ENCODE assay signal across 22 mouse cellular contexts in the genomic region with DNA sequence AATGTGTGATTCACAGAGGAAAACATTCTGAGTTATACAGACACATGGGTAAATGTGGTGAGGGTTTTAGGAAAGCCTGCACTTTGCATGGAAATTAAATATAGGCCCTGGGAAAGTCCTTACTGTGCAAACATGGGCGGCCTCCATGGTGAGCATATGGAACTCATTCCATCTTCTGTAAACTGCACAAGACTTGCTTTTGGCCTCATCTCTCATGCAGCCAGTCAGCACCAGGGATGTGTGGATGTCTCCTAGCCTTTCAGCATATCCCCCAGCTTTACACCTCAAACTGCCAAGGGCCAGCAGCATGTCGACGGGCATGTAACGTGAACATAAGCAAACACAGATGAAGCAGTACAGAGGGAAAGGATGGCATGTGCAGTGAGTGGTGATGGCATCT.
DNase-seq lines count a peak whose midpoint lies in the region; ATAC-seq and TF ChIP-seq lines count a peak whose summit lies in the region.
"Had no signal": no experiment of that assay in that cellular context is flagged by ENCODE, and none has a peak within 500 bp of the region (broad histone marks: within the 10 kb centered on the region; RNA-seq: fewer than 3 reads in every experiment).

No protein-coding gene starts in this region.

- TF ChIP-seq CTCF in heart, adult 2 months (IDR thresholded peaks at IDR 0.05) = no peak

- H3K4me1 ChIP-seq in hindbrain, embryonic 10.5 days (replicated peaks) = no peaks in the 10 kb centered on the region
- H3K4me1 ChIP-seq in hindbrain, embryonic 16.5 days (ENCODE audit: control insufficient read depth, insufficient read depth, low read depth, low read length) = no peaks in the 10 kb centered on the region
- H3K4me1 ChIP-seq in embryonic facial prominence, embryonic 13.5 days = no peaks in the 10 kb centered on the region; the same call in 1 of the 2 replicates
- no peaks in the 10 kb centered on the region for H3K4me1 ChIP-seq in heart, adult 2 months (ENCODE audit: control insufficient read depth, insufficient read depth, low read length)
- H3K4me1 ChIP-seq in liver, embryonic 11.5 days (replicated peaks; ENCODE audit: control insufficient read depth, insufficient read depth, low read length) = no peaks in the 10 kb centered on the region
- H3K4me1 ChIP-seq: forebrain, embryonic 12.5 days; heart, embryonic 12.5 days; hindbrain, embryonic 15.5 days had no signal

- H3K4me2 ChIP-seq in hindbrain, embryonic 16.5 days (ENCODE audit: low read length) = no peak overlapping the region
- no peak overlapping the region; the same call in 1 of the 2 replicates for H3K4me2 ChIP-seq in embryonic facial prominence, embryonic 13.5 days
- no peak overlapping the region for H3K4me2 ChIP-seq in liver, embryonic 11.5 days
- H3K4me2 ChIP-seq: forebrain, embryonic 12.5 days; heart, embryonic 12.5 days; hindbrain, embryonic 15.5 days had no signal

- TF ChIP-seq POLR2A in heart, adult 2 months (IDR thresholded peaks at IDR 0.05; ENCODE audit: insufficient read depth, low read depth, low read length) = no peak

- 68% methylated on average over 4 of the region's 4 CpGs for WGBS in hindbrain, embryonic 10.5 days
- 91% methylated on average over 4 of the region's 4 CpGs for WGBS in hindbrain, embryonic 16.5 days
- WGBS in embryonic facial prominence, embryonic 13.5 days = 27% methylated on average over 4 of the region's 4 CpGs
- WGBS in heart, adult 2 months = 76% methylated on average over 4 of the region's 4 CpGs
- 86% methylated on average over 4 of the region's 4 CpGs for WGBS in liver, embryonic 11.5 days

- no peak overlapping the region for H3K4me3 ChIP-seq in hindbrain, embryonic 10.5 days
- no peak overlapping the region for H3K4me3 ChIP-seq in hindbrain, embryonic 16.5 days (ENCODE audit: low read length)
- no peak overlapping the region for H3K4me3 ChIP-seq in embryonic facial prominence, embryonic 13.5 days
- no peak overlapping the region for H3K4me3 ChIP-seq in heart, adult 2 months
- H3K4me3 ChIP-seq in liver, embryonic 11.5 days (ENCODE audit: low read depth, low read length) = no peak overlapping the region
- H3K4me3 ChIP-seq: forebrain, embryonic 12.5 days; heart, embryonic 12.5 days; hindbrain, embryonic 15.5 days had no signal

- H3K79me2 ChIP-seq in heart, adult 2 months (replicated peaks; ENCODE audit: control insufficient read depth, insufficient read depth, low read length) = no peaks in the 10 kb centered on the region

- H3K9me3 ChIP-seq in hindbrain, embryonic 10.5 days = no peaks in the 10 kb centered on the region
- H3K9me3 ChIP-seq in hindbrain, embryonic 16.5 days (ENCODE audit: control insufficient read depth, low read length) = no peaks in the 10 kb centered on the region
- no peaks in the 10 kb centered on the region for H3K9me3 ChIP-seq in embryonic facial prominence, embryonic 13.5 days
- H3K9me3 ChIP-seq in liver, embryonic 11.5 days (ENCODE audit: control insufficient read depth, low read length) = no peaks in the 10 kb centered on the region
- H3K9me3 ChIP-seq: forebrain, embryonic 12.5 days; G1E; heart, embryonic 12.5 days; hindbrain, embryonic 15.5 days had no signal

- DNase-seq in embryo, embryonic 10.5 days (ENCODE audit: low spot score) = peak; percentile 12
- DNase-seq in embryo, embryonic 9.5 days (ENCODE audit: extremely low spot score) = no peak
- peak; percentile 3 for DNase-seq in hindbrain, embryonic 10.5 days (ENCODE audit: low spot score)
- DNase-seq in heart, adult 2 months = no peak
- no peak for DNase-seq in liver, embryonic 11.5 days (ENCODE audit: low spot score)
- DNase-seq: adrenal gland, adult 8-10 months; adrenal gland, postnatal 36 days; B cell, adult 2 months; cerebellum, adult 11 months; cerebellum, adult 8-10 months; cerebellum, postnatal 14 days; heart, adult 18-20 months; kidney, adult 11 months; kidney, adult 9 months had no signal

- no peaks in the 10 kb centered on the region for H3K27me3 ChIP-seq in hindbrain, embryonic 10.5 days (ENCODE audit: insufficient read depth, poor library complexity, severe bottlenecking)
- no peaks in the 10 kb centered on the region for H3K27me3 ChIP-seq in hindbrain, embryonic 16.5 days (replicated peaks; ENCODE audit: control insufficient read depth, insufficient read depth, low read length)
- no peaks in the 10 kb centered on the region for H3K27me3 ChIP-seq in embryonic facial prominence, embryonic 13.5 days
- H3K27me3 ChIP-seq in heart, adult 2 months (ENCODE audit: control insufficient read depth, insufficient read depth, low read length) = no peaks in the 10 kb centered on the region
- no peaks in the 10 kb centered on the region for H3K27me3 ChIP-seq in liver, embryonic 11.5 days (replicated peaks; ENCODE audit: control insufficient read depth, insufficient read depth, low read length)
- H3K27me3 ChIP-seq: forebrain, embryonic 12.5 days; heart, embryonic 12.5 days; hindbrain, embryonic 15.5 days had no signal

- TF ChIP-seq EP300 in heart, adult 2 months (IDR thresholded peaks at IDR 0.05; ENCODE audit: insufficient read depth, low read depth, low read length) = no peak

- H3K27ac ChIP-seq in hindbrain, embryonic 10.5 days = no peak overlapping the region
- H3K27ac ChIP-seq in hindbrain, embryonic 16.5 days (ENCODE audit: low read depth, low read length) = no peak overlapping the region
- peak overlapping the region; percentile 80; the same call in 1 of the 2 replicates for H3K27ac ChIP-seq in embryonic facial prominence, embryonic 13.5 days
- no peak overlapping the region for H3K27ac ChIP-seq in heart, adult 2 months
- no peak overlapping the region for H3K27ac ChIP-seq in liver, embryonic 11.5 days (ENCODE audit: low read depth, low read length)
- H3K27ac ChIP-seq: forebrain, embryonic 12.5 days; hindbrain, embryonic 15.5 days had no signal

- no peak overlapping the region for H3K9ac ChIP-seq in hindbrain, embryonic 16.5 days (ENCODE audit: low read depth, low read length)
- no peak overlapping the region for H3K9ac ChIP-seq in embryonic facial prominence, embryonic 13.5 days
- H3K9ac ChIP-seq in heart, adult 2 months (ENCODE audit: low read depth, low read length) = no peak overlapping the region
- no peak overlapping the region for H3K9ac ChIP-seq in liver, embryonic 11.5 days (ENCODE audit: low read depth, low read length)
- H3K9ac ChIP-seq: forebrain, embryonic 12.5 days; heart, embryonic 12.5 days; hindbrain, embryonic 15.5 days had no signal

- no peaks in the 10 kb centered on the region for H3K36me3 ChIP-seq in hindbrain, embryonic 10.5 days
- H3K36me3 ChIP-seq in hindbrain, embryonic 16.5 days (ENCODE audit: control insufficient read depth, insufficient read depth, low read length) = no peaks in the 10 kb centered on the region
- no peaks in the 10 kb centered on the region for H3K36me3 ChIP-seq in embryonic facial prominence, embryonic 13.5 days
- H3K36me3 ChIP-seq in heart, adult 2 months (ENCODE audit: control insufficient read depth, insufficient read depth, low read length) = no peaks in the 10 kb centered on the region
- no peaks in the 10 kb centered on the region for H3K36me3 ChIP-seq in liver, embryonic 11.5 days (ENCODE audit: control insufficient read depth, insufficient read depth, low read length)
- H3K36me3 ChIP-seq: forebrain, embryonic 12.5 days; G1E; heart, embryonic 12.5 days; hindbrain, embryonic 15.5 days had no signal

- intact Hi-C loops in heart, adult 2 months (cut with DNase I) = no loop called here

- no peak for ATAC-seq in hindbrain, embryonic 16.5 days
- peak; percentile 75; the same call in 1 of the 2 replicates for ATAC-seq in embryonic facial prominence, embryonic 13.5 days (ENCODE audit: insufficient number of reproducible peaks, insufficient read depth, low FRiP score, low TSS enrichment, low read depth)
- ATAC-seq in liver, embryonic 11.5 days (replicated peaks; ENCODE audit: low FRiP score) = no peak
- ATAC-seq: CD4-positive, CD25-positive, alpha-beta regulatory T cell, adult 4 months; inflammation-experienced regulatory T-cells, adult 6 months had no signal

Comparison
In these comparisons a context has a peak if more than half of its experiments do, and no peak if none do; other contexts are left out.
1. DNase-seq: peak in embryo, embryonic 10.5 days (single experiment) and hindbrain, embryonic 10.5 days (single experiment); none in embryo, embryonic 9.5 days (single experiment), heart, adult 2 months (0 of 2) and liver, embryonic 11.5 days (single experiment).